Mouse (Mus musculus) kidney, adult 2 months (tissue): ENCODE data around the gene Cog5. TPM values are rescaled to one million over a fixed set of nuclear protein-coding genes. Genes with fewer than 3 reads are reported as not detected.

ENCODE experiments used
- DNase-seq: peaks from one replicate; pipeline ENCODE4 v3.0.0; 2021
- H3K27ac ChIP-seq: fragments of 200-500 bp; 2 replicates; pipeline ENCODE4 v1.5.1; 2012; ENCODE audit warnings: low read depth, low read length, control low read depth, inconsistent platforms; ENCODE audit not compliant: insufficient read depth
- H3K27me3 ChIP-seq: fragments of 200-500 bp; replicated peaks from 2 replicates; pipeline ENCODE4 v1.6.1; 2012; ENCODE audit warnings: mild to moderate bottlenecking, moderate library complexity, low read length, inconsistent platforms; ENCODE audit not compliant: control insufficient read depth, insufficient read depth
- H3K36me3 ChIP-seq: fragments of 200-500 bp; 2 replicates; pipeline ENCODE4 v1.6.1; 2012; ENCODE audit warnings: mild to moderate bottlenecking, moderate library complexity, low read length, inconsistent platforms; ENCODE audit not compliant: control insufficient read depth, insufficient read depth
- H3K4me1 ChIP-seq: fragments of 200-500 bp; 2 replicates; pipeline ENCODE4 v1.6.1; 2011; ENCODE audit warnings: low read length; ENCODE audit not compliant: control insufficient read depth, insufficient read depth
- H3K4me3 ChIP-seq: fragments of 200-500 bp; 2 replicates; pipeline ENCODE4 v1.5.1; 2011; ENCODE audit warnings: mild to moderate bottlenecking, low read depth, low read length, control low read depth; ENCODE audit not compliant: insufficient read depth
- CTCF ChIP-seq: fragments of 200-500 bp; conservative IDR thresholded peaks from 2 replicates; pipeline ENCODE4 v1.5.1; 2011; ENCODE audit warnings: low read depth, mild to moderate bottlenecking, control low read depth, low read length, moderate library complexity, mixed read lengths; ENCODE audit not compliant: insufficient read depth, insufficient read length
- POLR2A ChIP-seq: fragments of 200-500 bp; IDR thresholded peaks from one replicate; pipeline ENCODE4 v1.6.1; 2011; ENCODE audit warnings: low read depth, low read length, control low read depth
- whole genome bisulfite sequencing: fragments of 180-500 bp; shearing (Covaris S2); methylation state at CpG from one replicate; pipeline ENCODE4 v1.1.7; 2018; 5-methylcytosine and 5-hydroxymethylcytosine counted together
- polyA plus RNA-seq: library from polyadenylated mRNA; depleted of rRNA; stranded (reverse); fragments of >200 nt; gene quantifications from 2 replicates; pipeline ENCODE4 v1.2.3, GENCODE M21; 2012

Cog5 gene
- polyA plus RNA-seq, 1 experiment = 16.7 TPM

DNA sequence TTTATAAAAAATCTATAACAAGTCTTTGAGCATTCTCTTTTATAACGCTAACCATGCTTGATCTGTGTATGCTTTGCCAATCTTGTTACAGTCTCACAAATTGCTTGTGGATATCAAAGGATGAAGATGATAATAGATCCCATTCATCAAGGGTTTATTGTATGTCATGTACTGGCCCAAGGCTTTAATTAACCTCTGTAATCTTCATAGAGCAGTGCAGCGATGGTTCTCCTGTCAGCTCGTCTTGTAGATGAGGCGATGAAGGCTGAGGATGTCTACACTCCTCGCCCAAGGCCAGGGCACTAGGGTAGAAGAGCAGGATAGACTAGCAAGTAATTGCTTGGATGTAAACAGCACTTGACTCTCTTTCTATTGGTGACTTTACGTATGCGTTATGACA lies 164.9 kb downstream of the Cog5 start:
- no peak for DNase-seq
- 97% methylated on average over 7 of the region's 7 CpGs for WGBS
- Histone ChIP-seq H3K4me3 (no peak overlapping the region), H3K36me3 (no peaks in the 10 kb centered on the region; the same call in 1 of the 2 replicates), H3K27me3 (no peaks in the 10 kb centered on the region), H3K27ac (no peak overlapping the region), H3K4me1 (no peaks in the 10 kb centered on the region)
- TF ChIP-seq CTCF = no peak
- no peak for TF ChIP-seq POLR2A

DNA sequence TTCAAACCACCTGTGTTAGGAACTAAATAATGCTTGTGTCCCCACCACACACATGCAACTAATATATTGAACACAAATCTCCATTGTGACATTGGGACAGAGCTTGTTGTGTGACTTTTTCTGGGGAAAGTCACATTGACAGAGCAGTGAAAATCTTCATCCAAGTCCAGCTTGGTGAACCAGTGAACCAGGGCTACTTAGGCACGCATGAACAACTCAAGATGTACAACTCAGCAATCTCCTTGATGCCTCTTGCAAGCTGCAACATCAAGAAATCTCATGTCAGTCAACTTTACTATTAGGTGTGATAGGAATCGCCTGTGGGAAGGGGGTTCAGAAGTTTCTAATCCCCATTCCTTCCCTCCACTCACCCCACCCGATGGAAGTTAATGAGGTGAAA lies 169.0 kb downstream of the Cog5 start:
- no peak overlapping the region for H3K27ac ChIP-seq
- TF ChIP-seq CTCF (no peak), POLR2A (no peak)

DNA sequence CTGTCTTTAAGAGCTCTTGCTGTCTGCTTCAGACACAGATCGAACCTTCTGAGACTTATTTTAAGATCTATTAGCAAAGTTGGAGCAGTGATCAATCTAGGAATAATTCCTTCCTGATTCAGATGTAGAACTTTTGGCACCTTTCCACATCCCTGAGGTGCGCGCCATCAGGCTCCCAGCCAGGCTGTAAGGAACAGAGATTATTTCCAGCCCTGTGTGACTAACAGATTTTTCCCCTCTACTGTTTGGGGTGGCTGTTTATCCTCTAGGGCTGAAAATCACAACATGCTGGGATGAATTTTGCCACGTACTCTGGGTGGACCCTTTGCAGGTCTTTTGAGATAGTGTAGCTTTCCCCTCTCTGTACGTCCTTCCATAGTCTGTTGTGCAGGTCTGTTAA lies 170.2 kb downstream of the Cog5 start:
- no peak overlapping the region for H3K27ac ChIP-seq
- H3K36me3 ChIP-seq = no peaks in the 10 kb centered on the region; the same call in 1 of the 2 replicates
- H3K27me3 ChIP-seq = no peaks in the 10 kb centered on the region
- 80% methylated on average over 5 of the region's 5 CpGs for WGBS
- no peaks in the 10 kb centered on the region for H3K4me1 ChIP-seq
- no peak for DNase-seq
- H3K4me3 ChIP-seq = no peak overlapping the region
- TF ChIP-seq CTCF = no peak
- no peak for TF ChIP-seq POLR2A

More for the DNA sequence above, 169.0 kb downstream of the Cog5 start:
- Histone ChIP-seq H3K4me1 (no peaks in the 10 kb centered on the region), H3K36me3 (no peaks in the 10 kb centered on the region; the same call in 1 of the 2 replicates), H3K4me3 (no peak overlapping the region), H3K27me3 (no peaks in the 10 kb centered on the region)
- peak; percentile 69 for DNase-seq
- 49% methylated on average over 3 of the region's 3 CpGs for WGBS

DNA sequence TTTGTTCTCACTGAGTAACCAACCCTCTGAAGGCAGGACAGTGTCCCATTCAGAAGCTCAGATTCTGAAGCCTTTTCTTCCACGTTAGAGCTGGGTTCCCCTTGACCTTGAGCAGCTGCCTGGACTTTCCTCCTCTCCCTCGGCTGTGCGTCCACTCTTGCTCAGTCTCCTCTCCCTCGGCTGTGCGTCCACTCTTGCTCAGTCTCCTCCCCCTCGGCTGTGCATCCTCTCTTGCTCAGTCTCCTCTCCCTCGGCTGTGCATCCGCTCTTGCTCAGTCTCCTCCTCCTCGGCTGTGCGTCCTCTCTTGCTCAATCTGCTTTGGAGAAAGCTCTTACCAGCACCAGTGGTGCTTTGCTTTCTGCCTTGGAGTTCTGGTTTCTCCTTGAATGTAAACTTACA lies 171.2 kb downstream of the Cog5 start:
- Histone ChIP-seq H3K4me3 (no peak overlapping the region), H3K27ac (no peak overlapping the region), H3K4me1 (no peaks in the 10 kb centered on the region), H3K27me3 (no peaks in the 10 kb centered on the region), H3K36me3 (no peaks in the 10 kb centered on the region; the same call in 1 of the 2 replicates)
- WGBS = 67% methylated on average over 10 of the region's 10 CpGs
- DNase-seq = no peak
- no peak for TF ChIP-seq CTCF
- TF ChIP-seq POLR2A = no peak

DNA sequence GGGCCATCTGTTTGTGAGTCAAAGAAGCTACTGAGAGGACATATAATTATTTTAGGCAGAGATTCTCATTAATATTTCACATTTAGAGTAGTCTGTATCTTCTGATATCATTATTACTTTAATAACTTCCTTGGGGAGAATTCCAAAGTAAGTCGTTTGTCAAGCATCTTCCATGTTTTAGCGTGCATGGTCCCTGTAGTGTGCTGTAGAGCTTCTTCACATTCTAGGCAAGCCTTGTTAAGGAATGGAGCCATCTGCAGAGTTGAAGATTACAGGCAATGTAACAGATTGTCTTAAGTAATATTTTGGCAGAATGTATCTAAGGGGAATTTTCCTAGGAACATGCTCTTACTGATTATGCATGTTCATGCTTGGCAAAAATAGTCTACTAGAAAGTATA lies 171.8 kb downstream of the Cog5 start:
- 97% methylated on average over 2 of the region's 2 CpGs for WGBS
- TF ChIP-seq POLR2A (no peak), CTCF (no peak)
- Histone ChIP-seq H3K27ac (no peak overlapping the region), H3K36me3 (no peaks in the 10 kb centered on the region; the same call in 1 of the 2 replicates), H3K4me1 (no peaks in the 10 kb centered on the region), H3K27me3 (no peaks in the 10 kb centered on the region), H3K4me3 (no peak overlapping the region)
- no peak for DNase-seq

DNA sequence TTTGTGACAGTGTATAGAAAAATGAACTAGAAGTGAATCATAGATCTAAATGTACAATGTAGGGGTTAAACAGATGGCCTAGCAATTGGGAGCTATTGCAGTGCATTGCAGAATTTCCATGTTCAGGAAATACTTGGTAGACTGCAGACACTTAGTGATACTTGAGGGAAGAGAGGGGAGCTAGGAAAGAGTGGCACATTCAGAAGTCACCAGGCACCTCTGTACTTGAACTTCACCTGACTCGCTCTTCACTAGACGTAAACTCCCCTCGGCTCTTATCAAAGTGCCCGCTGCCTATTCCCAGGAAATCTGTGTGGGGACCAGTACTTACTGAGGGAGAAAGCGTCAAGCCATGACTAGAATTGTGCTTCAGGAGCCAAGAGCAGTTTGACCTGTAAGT lies 180.8 kb downstream of the Cog5 start:
- WGBS = 92% methylated on average over 5 of the region's 5 CpGs

DNA sequence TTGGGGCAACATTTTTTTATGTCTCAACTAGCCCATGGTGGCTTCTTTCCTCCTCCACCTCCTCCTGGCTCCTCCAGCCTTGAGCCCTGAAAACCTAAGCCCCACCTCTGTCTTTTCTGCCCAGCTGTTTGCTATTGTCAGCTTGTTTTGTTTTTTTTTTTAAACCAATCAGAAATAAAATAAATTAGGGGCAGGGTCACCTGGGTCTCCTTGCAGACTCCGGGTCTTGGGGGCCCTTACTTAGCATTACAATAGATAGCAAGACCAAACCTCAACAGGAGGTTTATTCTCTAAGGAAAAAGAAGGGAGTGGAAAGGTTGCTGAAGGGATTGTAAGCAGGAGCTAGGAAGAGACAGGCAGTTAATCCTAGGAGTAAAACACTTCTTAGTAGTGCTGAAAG lies 181.5 kb downstream of the Cog5 start:
- Histone ChIP-seq H3K36me3 (peaks cover 2% of the 10 kb centered on the region; the same call in 1 of the 2 replicates), H3K4me1 (no peaks in the 10 kb centered on the region), H3K4me3 (no peak overlapping the region), H3K27me3 (no peaks in the 10 kb centered on the region), H3K27ac (no peak overlapping the region)
- 32% methylated on average over 1 of the region's 1 CpGs for WGBS
- DNase-seq = no peak
- TF ChIP-seq CTCF = no peak
- no peak for TF ChIP-seq POLR2A

More for the DNA sequence above, 180.8 kb downstream of the Cog5 start:
- TF ChIP-seq CTCF (no peak), POLR2A (no peak)
- no peak overlapping the region for H3K27ac ChIP-seq
- H3K4me1 ChIP-seq = no peaks in the 10 kb centered on the region
- peaks cover 2% of the 10 kb centered on the region; the same call in 1 of the 2 replicates for H3K36me3 ChIP-seq
- DNase-seq = no peak
- H3K4me3 ChIP-seq = no peak overlapping the region
- no peaks in the 10 kb centered on the region for H3K27me3 ChIP-seq

DNA sequence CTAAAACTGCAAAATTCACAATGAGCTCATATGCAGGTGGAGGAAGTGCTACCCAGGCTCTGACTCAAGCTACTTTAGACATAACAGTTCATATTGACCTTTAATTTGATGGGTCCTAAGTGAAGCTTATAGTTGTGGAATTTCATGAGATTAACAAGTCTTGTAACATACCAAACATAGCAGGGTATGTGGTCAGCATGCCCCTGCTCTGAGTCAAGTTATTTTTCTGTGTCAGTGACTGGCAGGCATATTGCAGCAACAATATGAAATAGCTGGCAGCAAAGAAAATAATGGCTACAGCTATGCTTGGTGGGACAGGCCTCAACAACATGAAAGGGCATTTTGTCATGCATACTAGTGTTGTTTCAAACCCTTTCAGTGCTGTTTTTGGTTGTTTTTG lies 183.9 kb downstream of the Cog5 start:
- no peak for TF ChIP-seq POLR2A
- TF ChIP-seq CTCF = no peak
- H3K4me3 ChIP-seq = no peak overlapping the region
- no peak overlapping the region for H3K27ac ChIP-seq
- H3K27me3 ChIP-seq = no peaks in the 10 kb centered on the region
- no peaks in the 10 kb centered on the region for H3K4me1 ChIP-seq
- H3K36me3 ChIP-seq = peaks cover 2% of the 10 kb centered on the region; the same call in 1 of the 2 replicates
- no peak for DNase-seq
